Mouse (Mus musculus) ES-Bruce4 (cell line): ENCODE data around the gene Igsf8.

Experiments
- CTCF ChIP-seq: IDR thresholded peaks from one replicate; pipeline ENCODE4 v1.8.1; 2011; ENCODE audit warnings: low read depth, low read length
- EP300 ChIP-seq: IDR thresholded peaks from 2 replicates; pipeline ENCODE4 v1.6.1; 2011; ENCODE audit warnings: low read depth, low read length; ENCODE audit not compliant: insufficient read depth
- POLR2A ChIP-seq: IDR thresholded peaks from one replicate; pipeline ENCODE4 v1.8.1; 2011; ENCODE audit warnings: low read length; ENCODE audit not compliant: insufficient read depth

DNA sequence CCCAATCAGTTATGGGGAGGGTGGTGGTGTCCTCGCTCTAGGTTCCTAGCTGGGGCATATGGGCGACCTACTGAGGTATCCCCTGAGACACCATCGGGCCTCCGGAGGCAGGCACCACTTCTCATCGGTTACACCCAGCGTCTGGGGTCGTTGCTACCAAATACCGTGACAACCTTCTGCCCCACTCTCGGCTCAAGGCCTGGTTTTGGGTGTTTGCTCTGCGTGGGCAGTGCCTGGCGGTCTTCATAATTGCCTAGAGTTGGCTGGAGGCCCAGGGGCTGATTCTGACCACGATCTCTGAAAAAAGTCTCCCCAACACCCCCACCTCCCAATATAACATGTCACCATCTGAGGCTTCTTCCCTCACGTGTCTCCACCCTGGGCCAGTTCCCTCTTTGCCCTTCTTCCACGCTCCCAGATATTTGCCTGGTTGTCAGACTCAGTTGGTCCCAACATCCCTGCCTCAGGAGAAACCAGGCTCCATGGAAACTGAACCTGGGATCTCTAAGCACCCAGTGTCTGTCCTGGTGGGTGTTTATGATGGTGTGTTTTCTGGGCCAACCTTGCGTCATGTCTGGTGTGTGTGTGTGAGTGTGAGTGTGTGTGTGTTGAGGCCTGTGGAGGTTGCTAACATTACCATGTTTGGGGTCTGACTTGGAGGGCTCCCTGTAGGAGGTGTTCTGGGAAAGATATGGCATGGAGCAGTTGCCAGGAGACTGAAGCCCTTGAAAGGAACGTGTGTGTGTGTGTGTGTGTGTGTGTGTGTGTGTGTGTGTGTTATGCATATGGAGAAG is 51.5 kb downstream of the Igsf8 start:
- no peak for TF ChIP-seq POLR2A
- TF ChIP-seq CTCF, result no peak
- no peak for TF ChIP-seq EP300
